Mouse (Mus musculus) testis, adult 2 months (tissue): ENCODE measurements around the gene Hist2h2ab. TPM values are rescaled to one million over a fixed set of nuclear protein-coding genes. Genes with fewer than 3 reads are reported as not detected.
A peak's percentile ranks its signal among the peaks of the same experiment; 100 is the strongest.

Source experiments
- H3K27ac ChIP-seq: fragments of 200-500 bp; 2 replicates; pipeline ENCODE4 v1.5.1; 2012; ENCODE audit warnings: low read depth, low read length; ENCODE audit not compliant: control insufficient read depth, insufficient read depth
- H3K27me3 ChIP-seq: fragments of 200-500 bp; 2 replicates; pipeline ENCODE4 v1.6.1; 2012; ENCODE audit warnings: mild to moderate bottlenecking, low read length, moderate library complexity; ENCODE audit not compliant: control insufficient read depth, insufficient read depth
- H3K36me3 ChIP-seq: fragments of 200-500 bp; 2 replicates; pipeline ENCODE4 v1.6.1; 2012; ENCODE audit warnings: mild to moderate bottlenecking, low read length; ENCODE audit not compliant: control insufficient read depth, insufficient read depth
- H3K4me1 ChIP-seq: fragments of 200-500 bp; 2 replicates; pipeline ENCODE4 v1.6.1; 2012; ENCODE audit warnings: low read length; ENCODE audit not compliant: control insufficient read depth, insufficient read depth
- H3K4me3 ChIP-seq: fragments of 200-500 bp; 2 replicates; pipeline ENCODE4 v1.5.1; 2012; ENCODE audit warnings: low read depth, mild to moderate bottlenecking, low read length, moderate library complexity, mixed read lengths; ENCODE audit not compliant: control insufficient read depth
- CTCF ChIP-seq: fragments of 200-500 bp; IDR thresholded peaks from 2 replicates; pipeline ENCODE4 v1.5.1; 2012; ENCODE audit warnings: low read depth, mild to moderate bottlenecking, inconsistent platforms, low read length, moderate library complexity; ENCODE audit not compliant: control insufficient read depth, insufficient read depth, insufficient replicate concordance
- POLR2A ChIP-seq: fragments of 200-500 bp; IDR thresholded peaks from 2 replicates; pipeline ENCODE4 v1.6.1; 2012; ENCODE audit warnings: low read depth, mild to moderate bottlenecking, inconsistent platforms, low read length, moderate library complexity; ENCODE audit not compliant: control insufficient read depth
- polyA plus RNA-seq: library from polyadenylated mRNA; depleted of rRNA; stranded (reverse); fragments of >200 nt; gene quantifications from 2 replicates; pipeline ENCODE4 v1.2.3, GENCODE M21; 2012

Hist2h2ab gene
- polyA plus RNA-seq, 1 experiment = 3.7 TPM

DNA sequence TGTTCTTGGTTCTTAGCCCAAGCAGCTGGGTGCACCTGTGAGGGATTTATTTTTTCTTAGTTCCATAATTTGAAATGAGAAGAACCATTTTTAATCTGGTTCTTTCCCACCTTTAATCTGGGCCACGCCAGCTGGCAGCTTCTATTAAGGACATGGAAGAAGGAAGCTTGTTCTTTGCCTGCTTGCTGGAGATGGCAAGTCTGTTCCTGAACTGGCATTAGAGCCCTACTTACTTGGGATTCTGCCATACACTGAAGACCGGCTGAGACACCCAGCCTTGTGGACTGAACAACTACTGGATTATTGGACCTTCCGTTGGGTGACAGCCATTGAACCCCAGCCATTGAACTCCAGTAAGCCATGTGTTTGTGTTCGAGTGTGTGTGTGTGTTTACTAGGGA, 3.1 kb downstream of the Hist2h2ab start:
- peak overlapping the region; percentile 14; the same call in 1 of the 2 replicates for H3K4me3 ChIP-seq
- H3K27me3 ChIP-seq = no peaks in the 10 kb centered on the region
- TF ChIP-seq POLR2A (no peak), CTCF (no peak)
- no peak overlapping the region for H3K27ac ChIP-seq
- peaks cover 2% of the 10 kb centered on the region for H3K4me1 ChIP-seq
- H3K36me3 ChIP-seq = no peaks in the 10 kb centered on the region

GRCm38 (mm10) chr3:96225421-96225820, 5.8 kb downstream of the Hist2h2ab start:
- Histone ChIP-seq H3K27ac (no peak overlapping the region), H3K4me3 (no peak overlapping the region), H3K36me3 (no peaks in the 10 kb centered on the region), H3K4me1 (no peaks in the 10 kb centered on the region; the same call in 1 of the 2 replicates), H3K27me3 (no peaks in the 10 kb centered on the region)
- no peak for TF ChIP-seq POLR2A
- TF ChIP-seq CTCF = no peak

DNA sequence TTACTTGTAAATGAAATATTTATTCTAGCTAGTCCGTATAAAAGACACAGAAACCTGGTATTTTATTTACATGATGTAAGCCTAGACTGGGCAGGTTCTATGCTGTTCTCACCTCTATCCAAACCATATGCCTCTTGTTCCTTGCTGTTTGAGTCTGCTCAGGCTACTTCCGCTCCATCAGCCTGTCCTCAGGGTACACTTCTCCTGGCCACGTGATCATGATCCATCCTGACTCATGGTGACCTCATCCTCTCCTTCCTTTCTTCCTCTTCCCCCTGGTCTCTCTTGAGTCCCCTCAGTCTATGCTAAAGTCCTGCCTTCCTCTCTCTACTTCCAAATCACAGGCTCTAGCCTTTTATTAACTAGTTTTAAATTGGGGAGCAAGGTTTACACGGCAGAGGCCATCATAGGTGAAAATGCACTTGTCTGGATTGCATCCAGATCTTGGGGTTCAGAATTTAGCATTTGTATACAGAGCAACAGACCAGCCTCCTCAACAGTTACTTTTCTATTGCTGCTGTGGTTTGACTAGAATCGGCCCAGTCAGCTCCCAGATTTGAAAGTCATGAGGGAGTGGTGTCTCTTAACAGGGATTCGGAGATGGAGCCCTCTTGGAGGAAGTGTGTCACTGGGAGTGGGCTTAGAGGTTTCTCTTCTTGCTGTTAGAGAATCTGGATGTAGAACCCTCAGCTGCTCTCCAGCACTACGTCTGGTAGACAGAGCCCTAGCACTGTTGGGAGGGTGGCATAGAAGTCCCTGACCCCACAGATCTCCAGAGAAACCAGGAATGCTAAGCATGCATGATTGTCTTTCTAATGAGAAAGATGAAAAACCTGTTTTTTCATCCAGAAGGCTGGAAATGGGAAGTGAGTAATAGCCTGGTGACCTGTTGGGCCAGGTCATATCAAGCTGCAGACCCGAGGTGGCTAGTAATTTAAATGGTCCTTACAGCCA, 7.3 kb downstream of the Hist2h2ab start:
- no peaks in the 10 kb centered on the region for H3K27me3 ChIP-seq
- no peak overlapping the region for H3K4me3 ChIP-seq
- TF ChIP-seq POLR2A (no peak), CTCF (no peak)
- no peak overlapping the region for H3K27ac ChIP-seq
- H3K36me3 ChIP-seq = no peaks in the 10 kb centered on the region
- H3K4me1 ChIP-seq = no peaks in the 10 kb centered on the region

DNA sequence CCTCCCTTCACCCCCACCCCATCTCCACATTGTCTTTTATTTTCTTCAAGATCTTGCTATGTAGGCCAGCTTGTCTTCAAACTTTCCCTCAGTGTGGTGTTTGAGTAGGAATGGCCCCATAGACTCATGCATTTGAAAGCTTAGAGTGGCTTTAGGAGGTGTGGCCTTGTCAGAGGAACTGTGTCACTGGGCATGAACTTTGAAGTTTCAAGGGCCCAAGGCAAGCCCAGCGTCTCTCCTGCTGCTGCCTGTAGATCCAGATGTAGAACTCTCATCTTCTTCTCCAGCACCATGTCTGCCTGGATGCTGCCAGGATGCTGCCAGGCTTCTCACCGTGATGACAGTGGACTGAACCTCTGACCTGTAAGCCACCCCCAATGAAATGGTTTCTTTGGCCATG, 9.2 kb downstream of the Hist2h2ab start:
- no peaks in the 10 kb centered on the region for H3K4me1 ChIP-seq
- H3K4me3 ChIP-seq = no peak overlapping the region
- H3K36me3 ChIP-seq = no peaks in the 10 kb centered on the region
- TF ChIP-seq CTCF (no peak), POLR2A (no peak)
- H3K27me3 ChIP-seq = no peaks in the 10 kb centered on the region
- no peak overlapping the region for H3K27ac ChIP-seq

- Histone ChIP-seq H3K4me1 (no peaks in the 10 kb centered on the region), H3K36me3 (no peaks in the 10 kb centered on the region), H3K27ac (no peak overlapping the region), H3K27me3 (no peaks in the 10 kb centered on the region), H3K4me3 (no peak overlapping the region)
- TF ChIP-seq CTCF (no peak), POLR2A (no peak)
Observed at GRCm38 (mm10) chr3:96230404-96230803, 10.7 kb downstream of the Hist2h2ab start.

GRCm38 (mm10) chr3:96230910-96231757, 11.5 kb downstream of the Hist2h2ab start:
- Histone ChIP-seq H3K27me3 (no peaks in the 10 kb centered on the region), H3K27ac (peak overlapping the region; percentile 40; the same call in 1 of the 2 replicates), H3K4me1 (no peaks in the 10 kb centered on the region), H3K4me3 (no peak overlapping the region), H3K36me3 (no peaks in the 10 kb centered on the region)
- TF ChIP-seq POLR2A = no peak
- no peak for TF ChIP-seq CTCF

GRCm38 (mm10) chr3:96231758-96232120, 12.1 kb downstream of the Hist2h2ab start:
- H3K27ac ChIP-seq = no peak overlapping the region; the same call in 1 of the 2 replicates
- no peak overlapping the region for H3K4me3 ChIP-seq
- no peaks in the 10 kb centered on the region for H3K4me1 ChIP-seq
- no peak for TF ChIP-seq CTCF
- no peak for TF ChIP-seq POLR2A
- no peaks in the 10 kb centered on the region for H3K27me3 ChIP-seq
- H3K36me3 ChIP-seq = no peaks in the 10 kb centered on the region
